Mouse (Mus musculus) small intestine, adult 2 months (tissue): Measurements from ENCODE around the gene Tecpr1. TPM values are rescaled to one million over a fixed set of nuclear protein-coding genes. Genes with fewer than 3 reads are reported as not detected.

Experiments
- H3K27ac ChIP-seq: fragments of 200-500 bp; 2 replicates; pipeline ENCODE4 v1.5.1; 2012; ENCODE audit warnings: low read depth, low read length, control low read depth, inconsistent platforms; ENCODE audit not compliant: insufficient read depth
- H3K27me3 ChIP-seq: fragments of 200-500 bp; 2 replicates; pipeline ENCODE4 v1.6.1; 2012; ENCODE audit warnings: mild to moderate bottlenecking, moderate library complexity, low read length, inconsistent platforms; ENCODE audit not compliant: control insufficient read depth, insufficient read depth
- H3K36me3 ChIP-seq: fragments of 200-500 bp; 2 replicates; pipeline ENCODE4 v1.6.1; 2012; ENCODE audit warnings: mild to moderate bottlenecking, low read length, control low read depth, inconsistent platforms; ENCODE audit not compliant: control insufficient read depth, insufficient read depth
- H3K4me1 ChIP-seq: fragments of 200-500 bp; 2 replicates; pipeline ENCODE4 v1.6.1; 2012; ENCODE audit warnings: low read length, inconsistent platforms, mixed read lengths; ENCODE audit not compliant: control insufficient read depth, insufficient read depth, insufficient read length
- H3K4me3 ChIP-seq: fragments of 200-500 bp; 2 replicates; pipeline ENCODE4 v1.5.1; 2012; ENCODE audit warnings: low read depth, mild to moderate bottlenecking, control low read depth, inconsistent platforms, low read length, moderate library complexity
- CTCF ChIP-seq: fragments of 200-500 bp; IDR thresholded peaks from 2 replicates; pipeline ENCODE4 v1.5.1; 2012; ENCODE audit warnings: low read depth, mild to moderate bottlenecking, control low read depth, inconsistent platforms, low read length, moderate library complexity, mixed read lengths; ENCODE audit not compliant: insufficient replicate concordance, insufficient read length; ENCODE audit errors: extremely low read depth
- POLR2A ChIP-seq: fragments of 200-500 bp; IDR thresholded peaks from 2 replicates; pipeline ENCODE4 v1.6.1; 2012; ENCODE audit warnings: low read depth, mild to moderate bottlenecking, control low read depth, inconsistent platforms, low read length, moderate library complexity
- WGBS: fragments of 180-500 bp; shearing (Covaris S2); methylation state at CpG from one replicate; pipeline ENCODE4 v1.1.7; 2018; 5-methylcytosine and 5-hydroxymethylcytosine counted together
- polyA plus RNA-seq: library from polyadenylated mRNA; depleted of rRNA; stranded (reverse); fragments of >200 nt; gene quantifications from 2 replicates; pipeline ENCODE4 v1.2.3, GENCODE M21; 2012

Gene Tecpr1
- polyA plus RNA-seq, 1 experiment, result 29.7 TPM

DNA sequence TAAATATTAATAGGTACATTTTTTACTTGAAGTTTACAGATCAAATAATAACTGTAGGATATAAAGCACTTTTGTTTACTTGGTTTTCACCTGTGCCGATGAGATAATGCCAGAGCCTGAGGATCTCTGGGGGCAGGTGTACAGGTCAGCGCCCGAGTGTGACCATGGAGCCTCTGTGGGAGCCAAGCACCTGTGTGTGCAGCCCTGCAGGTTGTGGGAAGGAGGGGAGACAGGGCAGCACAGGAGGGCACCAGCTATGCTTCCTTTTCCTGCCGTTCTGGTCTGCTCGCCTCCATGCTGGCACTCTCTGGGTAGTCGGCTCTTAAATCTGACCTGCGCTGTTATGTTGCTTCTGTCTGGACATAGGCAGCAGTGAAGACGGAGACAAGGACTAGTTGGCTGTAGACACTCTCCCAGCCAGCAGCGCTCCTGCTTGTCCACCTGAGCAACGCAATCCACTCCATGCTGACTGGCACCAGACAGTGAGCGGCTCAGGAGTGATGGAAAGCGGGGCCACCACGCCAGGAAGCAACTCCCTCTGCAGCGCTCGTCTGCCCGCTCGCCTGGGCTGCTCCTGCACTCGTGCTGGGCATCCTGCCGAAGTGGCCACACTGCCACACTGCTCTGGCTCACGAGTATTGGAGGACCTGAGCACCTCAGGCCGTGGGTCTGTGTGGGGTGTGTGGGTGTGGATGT lies 38.9 kb downstream of the Tecpr1 start:
- WGBS, result 73% methylated on average over 21 of the region's 21 CpGs
- H3K4me3 ChIP-seq, result peak overlapping the region; percentile 35
- H3K36me3 ChIP-seq, result peaks cover 34% of the 10 kb centered on the region
- H3K27me3 ChIP-seq, result no peaks in the 10 kb centered on the region
- peak overlapping the region; percentile 1; the same call in 1 of the 2 replicates for H3K27ac ChIP-seq
- peaks cover 16% of the 10 kb centered on the region for H3K4me1 ChIP-seq
- TF ChIP-seq CTCF (no peak), POLR2A (no peak)

DNA sequence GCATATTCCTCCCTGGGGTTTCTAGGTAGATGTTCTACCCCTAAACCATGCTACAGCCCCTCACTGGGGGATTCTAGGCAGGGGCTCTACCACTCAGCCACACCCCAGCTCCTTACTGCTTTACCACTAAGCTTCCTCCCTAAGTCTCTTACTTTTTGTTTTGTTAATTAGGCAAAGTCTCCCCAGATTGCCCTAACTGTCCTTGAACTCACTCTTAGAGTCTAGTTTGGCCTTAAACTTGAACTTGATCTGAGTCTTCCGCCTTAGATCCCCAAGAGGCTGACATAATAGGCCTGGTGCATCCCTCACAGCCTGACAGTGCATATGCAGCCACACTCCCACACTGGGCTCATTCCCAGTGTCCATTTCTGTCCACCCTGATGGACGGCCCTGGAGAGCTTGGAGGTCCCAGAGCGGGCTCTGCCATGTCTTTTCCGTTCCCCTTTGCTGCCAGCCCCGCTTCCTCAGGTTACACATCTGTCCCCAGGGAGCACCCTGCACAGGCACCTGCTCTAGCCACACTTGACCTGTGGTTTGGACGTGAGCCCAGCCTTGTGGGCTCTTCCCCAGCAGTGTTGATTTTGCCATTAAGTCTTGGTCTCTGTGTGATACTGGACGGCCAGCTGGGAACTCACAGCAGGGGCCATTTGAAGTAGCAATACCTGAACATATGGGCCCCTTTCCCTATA lies 39.6 kb downstream of the Tecpr1 start:
- Histone ChIP-seq H3K4me3 (no peak overlapping the region), H3K4me1 (peaks cover 13% of the 10 kb centered on the region), H3K27ac (0 out of 2 replicates have a peak overlapping the region, but pooled peaks have one; percentile 23), H3K36me3 (peaks cover 35% of the 10 kb centered on the region), H3K27me3 (no peaks in the 10 kb centered on the region)
- 47% methylated on average over 7 of the region's 7 CpGs for WGBS
- TF ChIP-seq CTCF (no peak), POLR2A (no peak)

DNA sequence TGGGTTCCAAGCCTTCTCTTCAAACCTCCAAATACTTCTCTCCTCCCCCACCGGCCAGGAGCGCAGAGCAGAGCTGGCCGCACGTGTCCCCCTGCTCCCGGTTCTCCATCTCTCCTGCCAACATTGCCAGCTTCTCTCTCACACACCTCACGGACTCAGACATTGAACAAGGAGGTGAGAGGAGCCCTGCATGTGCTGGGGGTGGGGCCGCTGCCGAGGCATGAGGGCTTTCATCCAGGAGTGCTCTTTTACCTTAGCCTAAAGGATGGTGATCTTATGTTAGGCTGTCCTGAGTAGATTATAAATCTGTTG lies 40.2 kb downstream of the Tecpr1 start:
- H3K36me3 ChIP-seq, result peaks cover 39% of the 10 kb centered on the region
- TF ChIP-seq CTCF (no peak), POLR2A (no peak)
- no peak overlapping the region for H3K27ac ChIP-seq
- H3K4me1 ChIP-seq, result peaks cover 14% of the 10 kb centered on the region
- H3K4me3 ChIP-seq, result no peak overlapping the region; the same call in 1 of the 2 replicates
- H3K27me3 ChIP-seq, result no peaks in the 10 kb centered on the region
- 29% methylated on average over 8 of the region's 8 CpGs for WGBS

DNA sequence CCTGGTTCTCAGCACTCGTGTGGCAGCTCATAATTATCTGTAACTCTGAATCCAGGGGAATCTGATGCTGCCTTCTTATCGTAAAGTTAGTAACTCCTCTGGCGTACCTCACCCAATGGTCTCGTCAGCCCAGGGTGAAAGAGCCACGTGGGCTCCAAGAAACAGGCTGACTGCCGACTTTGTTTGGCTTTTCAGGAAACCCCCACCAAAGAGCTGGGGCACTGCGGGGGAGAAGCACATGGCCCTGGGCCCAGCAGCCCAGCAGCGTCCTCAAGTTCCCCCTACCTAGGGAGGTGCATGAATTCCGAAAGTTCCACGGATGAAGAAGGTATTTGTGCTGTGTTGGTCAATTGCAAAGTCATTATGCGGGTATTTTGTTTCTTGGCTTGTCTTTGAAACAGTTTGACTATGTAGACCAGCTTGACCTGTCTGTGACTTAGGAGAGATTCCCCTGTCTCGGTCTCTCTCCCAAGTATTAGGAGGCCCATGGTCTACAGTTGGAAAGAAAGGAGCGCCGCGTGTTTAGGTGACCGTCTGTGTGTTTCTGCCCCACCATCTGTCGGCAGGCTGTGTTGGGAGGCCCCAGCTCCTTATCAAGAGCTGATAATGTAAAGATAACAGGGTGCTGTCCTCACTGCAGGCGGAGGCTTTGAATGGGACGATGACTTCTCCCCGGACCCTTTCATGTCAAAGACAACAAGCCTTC lies 40.7 kb downstream of the Tecpr1 start:
- Histone ChIP-seq H3K27me3 (no peaks in the 10 kb centered on the region), H3K27ac (no peak overlapping the region), H3K36me3 (peaks cover 39% of the 10 kb centered on the region), H3K4me3 (no peak overlapping the region), H3K4me1 (peaks cover 17% of the 10 kb centered on the region)
- WGBS, result 36% methylated on average over 20 of the region's 20 CpGs
- no peak for TF ChIP-seq CTCF
- no peak for TF ChIP-seq POLR2A

DNA sequence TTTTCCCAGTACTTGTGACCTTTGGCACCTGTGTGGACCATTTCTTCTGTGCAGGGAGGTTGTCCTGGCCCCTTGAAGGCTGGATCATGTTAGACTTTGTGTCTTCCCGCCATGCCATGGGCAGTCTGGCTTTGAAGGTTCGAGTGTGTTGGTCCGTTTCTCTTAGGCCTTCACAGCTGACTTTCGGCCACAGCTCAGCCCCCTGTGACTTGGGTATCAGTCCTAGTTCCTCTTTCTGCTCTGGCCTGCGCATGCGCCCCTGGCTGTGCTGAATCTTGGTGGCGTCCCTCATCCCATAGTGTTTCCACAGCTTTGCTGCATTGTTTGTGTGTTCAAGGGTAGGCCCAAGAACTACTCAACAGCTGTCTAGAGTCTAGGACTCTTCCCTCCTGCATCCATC lies 42.2 kb downstream of the Tecpr1 start:
- Histone ChIP-seq H3K27me3 (no peaks in the 10 kb centered on the region), H3K36me3 (peaks cover 41% of the 10 kb centered on the region), H3K27ac (0 out of 2 replicates have a peak overlapping the region, but pooled peaks have one; percentile 13), H3K4me3 (no peak overlapping the region), H3K4me1 (peaks cover 17% of the 10 kb centered on the region)
- WGBS, result 84% methylated on average over 7 of the region's 7 CpGs
- TF ChIP-seq CTCF, result no peak
- TF ChIP-seq POLR2A, result no peak

DNA sequence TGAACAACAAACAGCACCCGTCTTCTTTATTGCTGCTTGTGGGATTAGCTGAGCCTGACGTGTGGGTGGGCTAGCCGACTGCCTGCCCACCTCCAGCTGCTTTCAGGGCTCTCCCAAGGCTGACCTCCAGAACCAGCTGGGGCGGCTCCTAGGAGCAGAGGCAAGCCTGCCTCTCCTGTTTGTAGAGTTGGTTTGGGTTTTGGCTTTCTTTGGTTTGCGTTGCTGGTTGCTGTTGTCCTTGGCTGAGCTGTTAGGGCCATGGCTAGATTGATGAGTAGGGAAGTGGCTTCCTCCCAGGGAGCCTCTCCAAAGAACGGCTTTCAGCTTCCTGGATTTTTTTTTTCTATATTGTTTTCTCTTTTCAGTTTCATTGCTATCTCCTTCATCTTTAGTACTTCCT lies 45.2 kb downstream of the Tecpr1 start:
- H3K36me3 ChIP-seq, result peaks cover 48% of the 10 kb centered on the region
- H3K4me1 ChIP-seq, result peaks cover 11% of the 10 kb centered on the region
- H3K27me3 ChIP-seq, result no peaks in the 10 kb centered on the region
- WGBS, result 41% methylated on average over 6 of the region's 6 CpGs
- no peak overlapping the region for H3K27ac ChIP-seq
- no peak overlapping the region for H3K4me3 ChIP-seq
- TF ChIP-seq POLR2A (no peak), CTCF (no peak)

DNA sequence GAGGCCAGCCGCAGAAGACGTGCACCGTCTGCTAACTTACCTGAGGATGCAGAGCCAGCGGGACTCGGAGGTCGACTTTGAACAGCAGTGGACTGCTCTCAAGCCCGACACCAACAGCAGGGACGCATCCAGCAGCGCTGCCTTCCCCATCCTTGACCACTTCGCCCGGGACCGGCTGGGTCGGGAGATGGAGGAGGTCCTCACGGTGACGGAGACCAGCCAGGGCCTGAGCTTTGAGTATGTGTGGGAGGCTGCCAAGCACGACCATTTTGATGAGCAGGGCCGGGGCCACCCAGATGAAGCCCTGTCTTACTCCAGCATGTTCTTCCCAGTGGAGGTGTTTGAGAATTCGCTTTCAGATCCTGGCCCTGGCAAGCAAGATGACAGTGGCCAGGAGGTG lies 49.8 kb downstream of the Tecpr1 start:
- H3K27ac ChIP-seq, result no peak overlapping the region
- peaks cover 73% of the 10 kb centered on the region for H3K36me3 ChIP-seq
- TF ChIP-seq CTCF, result no peak
- TF ChIP-seq POLR2A, result no peak
- 93% methylated on average over 18 of the region's 18 CpGs for WGBS
- H3K4me1 ChIP-seq, result peaks cover 4% of the 10 kb centered on the region
- H3K4me3 ChIP-seq, result no peak overlapping the region
- H3K27me3 ChIP-seq, result no peaks in the 10 kb centered on the region
